Mouse (Mus musculus): Measurements from ENCODE around the gene Acsl1.
A peak's percentile ranks its signal among the peaks of the same experiment; 100 is the strongest.

- TF ChIP-seq CTCF (IDR thresholded peaks at IDR 0.05; ENCODE audit: extremely low read depth, insufficient read length, insufficient replicate concordance, low read depth, low read length) (0 out of 2 replicates have a peak, but pooled peaks have one; percentile 7), POLR2A (IDR thresholded peaks at IDR 0.05; ENCODE audit: low read depth, low read length) (no peak)
These were observed 31.7 kb downstream of the Acsl1 start for GRCm38 (mm10) chr8:46502333-46503071.
